Mouse (Mus musculus): ENCODE results near the gene Cblc. TPM values are rescaled to one million over a fixed set of nuclear protein-coding genes. Genes with fewer than 3 reads are reported as not detected.

Cblc gene
- polyA plus RNA-seq (2014; fragmentation: Illumina TruSeq; extraction: RNeasy Lipid Tissue Mini Kit (QIAGEN cat#74804)): not detected

GRCm38 (mm10) chr7:19796697-19797588 lies at the start of gene Cblc:
Cblc (minus strand) TSS chr7:19796809.

GRCm38 (mm10) chr7:19822604-19823058 lies 26.0 kb upstream of the Cblc start, which contains the start of gene Bcl3:
Bcl3 (minus strand) TSS chr7:19822770.

GRCm38 (mm10) chr7:19770984-19771391 lies 25.6 kb downstream of the Cblc start, which contains the start of gene Bcam:
Bcam (minus strand) TSS chr7:19771016.

GRCm38 (mm10) chr7:19750217-19751069 lies 46.2 kb downstream of the Cblc start, which contains the start of gene Nectin2:
Nectin2 (minus strand) TSS chr7:19750483.

Other genes starting within 250 kb of the Cblc start
- gene Ppp1r37, start 233.7 kb downstream of the Cblc start, polyA plus RNA-seq (2014; fragmentation: Illumina TruSeq; extraction: RNeasy Lipid Tissue Mini Kit (QIAGEN cat#74804)): 0.37 TPM
- gene Zfp296, start 219.5 kb downstream of the Cblc start, polyA plus RNA-seq (2014; fragmentation: Illumina TruSeq; extraction: RNeasy Lipid Tissue Mini Kit (QIAGEN cat#74804)): not detected
- 16.3 TPM for gene Gemin7, start 219.2 kb downstream of the Cblc start, polyA plus RNA-seq (2014; fragmentation: Illumina TruSeq; extraction: RNeasy Lipid Tissue Mini Kit (QIAGEN cat#74804))
- 1.6 TPM for gene Clasrp, start 192.3 kb downstream of the Cblc start, polyA plus RNA-seq (2014; fragmentation: Illumina TruSeq; extraction: RNeasy Lipid Tissue Mini Kit (QIAGEN cat#74804))
- gene Relb, start 167.4 kb downstream of the Cblc start, polyA plus RNA-seq (2014; fragmentation: Illumina TruSeq; extraction: RNeasy Lipid Tissue Mini Kit (QIAGEN cat#74804)): 0.66 TPM
- 14.3 TPM for gene Clptm1, start 131.8 kb downstream of the Cblc start, polyA plus RNA-seq (2014; fragmentation: Illumina TruSeq; extraction: RNeasy Lipid Tissue Mini Kit (QIAGEN cat#74804))
- gene Apoc2, start 118.9 kb downstream of the Cblc start, polyA plus RNA-seq (2014; fragmentation: Illumina TruSeq; extraction: RNeasy Lipid Tissue Mini Kit (QIAGEN cat#74804)): not detected
- gene Gm44805, start 115.4 kb downstream of the Cblc start, polyA plus RNA-seq (2014; fragmentation: Illumina TruSeq; extraction: RNeasy Lipid Tissue Mini Kit (QIAGEN cat#74804)): not detected
- not detected for gene Apoc4, start 115.3 kb downstream of the Cblc start, polyA plus RNA-seq (2014; fragmentation: Illumina TruSeq; extraction: RNeasy Lipid Tissue Mini Kit (QIAGEN cat#74804))
- 1.7 TPM for gene Apoc1, start 104.1 kb downstream of the Cblc start, polyA plus RNA-seq (2014; fragmentation: Illumina TruSeq; extraction: RNeasy Lipid Tissue Mini Kit (QIAGEN cat#74804))
- gene Apoe, start 97.6 kb downstream of the Cblc start, polyA plus RNA-seq (2014; fragmentation: Illumina TruSeq; extraction: RNeasy Lipid Tissue Mini Kit (QIAGEN cat#74804)): 8.6 TPM
- 0.37 TPM for gene Tomm40, start 81.4 kb downstream of the Cblc start, polyA plus RNA-seq (2014; fragmentation: Illumina TruSeq; extraction: RNeasy Lipid Tissue Mini Kit (QIAGEN cat#74804))
- 7.6 TPM for gene Nectin2, start 46.3 kb downstream of the Cblc start, polyA plus RNA-seq (2014; fragmentation: Illumina TruSeq; extraction: RNeasy Lipid Tissue Mini Kit (QIAGEN cat#74804))
- not detected for gene Bcam, start 25.8 kb downstream of the Cblc start, polyA plus RNA-seq (2014; fragmentation: Illumina TruSeq; extraction: RNeasy Lipid Tissue Mini Kit (QIAGEN cat#74804))
- gene Bcl3, start 26.0 kb upstream of the Cblc start, polyA plus RNA-seq (2014; fragmentation: Illumina TruSeq; extraction: RNeasy Lipid Tissue Mini Kit (QIAGEN cat#74804)): not detected
- not detected for gene Gm19345, start 55.2 kb upstream of the Cblc start, polyA plus RNA-seq (2014; fragmentation: Illumina TruSeq; extraction: RNeasy Lipid Tissue Mini Kit (QIAGEN cat#74804))
- not detected for gene Ceacam16, start 64.5 kb upstream of the Cblc start, polyA plus RNA-seq (2014; fragmentation: Illumina TruSeq; extraction: RNeasy Lipid Tissue Mini Kit (QIAGEN cat#74804))
- not detected for gene Ceacam19, start 91.2 kb upstream of the Cblc start, polyA plus RNA-seq (2014; fragmentation: Illumina TruSeq; extraction: RNeasy Lipid Tissue Mini Kit (QIAGEN cat#74804))
- gene Pvr, start 124.4 kb upstream of the Cblc start, polyA plus RNA-seq (2014; fragmentation: Illumina TruSeq; extraction: RNeasy Lipid Tissue Mini Kit (QIAGEN cat#74804)): 34.4 TPM
- gene Igsf23, start 153.9 kb upstream of the Cblc start, polyA plus RNA-seq (2014; fragmentation: Illumina TruSeq; extraction: RNeasy Lipid Tissue Mini Kit (QIAGEN cat#74804)): not detected
- gene Ceacam20, start 168.6 kb upstream of the Cblc start, polyA plus RNA-seq (2014; fragmentation: Illumina TruSeq; extraction: RNeasy Lipid Tissue Mini Kit (QIAGEN cat#74804)): 1.00 TPM
- gene Nlrp9b, start 194.7 kb upstream of the Cblc start, polyA plus RNA-seq (2014; fragmentation: Illumina TruSeq; extraction: RNeasy Lipid Tissue Mini Kit (QIAGEN cat#74804)): 83.2 TPM